Comparison of ENCODE assay signal across 22 mouse cellular contexts in the genomic region with DNA sequence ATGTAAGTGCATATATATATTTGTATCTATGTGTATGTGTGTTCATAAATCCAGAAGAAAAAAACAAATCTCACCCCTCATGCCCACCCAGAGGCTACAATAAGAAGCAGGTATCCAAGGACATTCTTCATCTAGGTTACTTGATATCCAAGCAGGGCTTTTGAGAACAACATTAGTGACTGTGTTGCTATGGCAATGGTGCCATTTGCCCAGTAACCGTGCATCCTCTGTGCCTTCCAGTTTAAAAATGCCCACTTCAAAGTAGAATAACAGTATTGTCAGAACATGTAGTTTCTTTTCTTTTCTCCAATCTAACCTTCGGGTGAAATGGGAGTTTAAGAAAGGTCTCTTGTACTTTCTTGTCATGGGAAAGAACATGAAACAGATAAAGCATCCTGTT.
DNase-seq lines count a peak whose midpoint lies in the region; ATAC-seq lines count a peak whose summit lies in the region.
"Had no signal": no experiment of that assay in that cellular context is flagged by ENCODE, and none has a peak within 500 bp of the region (broad histone marks: within the 10 kb centered on the region; RNA-seq: fewer than 3 reads in every experiment).

No protein-coding gene starts in this region.

- H3K27ac ChIP-seq in midbrain, embryonic 15.5 days = no peak overlapping the region
- no peak overlapping the region for H3K27ac ChIP-seq in midbrain, embryonic 10.5 days (replicated peaks)
- H3K27ac ChIP-seq: embryonic facial prominence, embryonic 12.5 days; forebrain, embryonic 13.5 days; heart, adult 2 months; heart, embryonic 15.5 days; hindbrain, embryonic 14.5 days had no signal

- no peak overlapping the region for H3K4me3 ChIP-seq in midbrain, embryonic 15.5 days
- H3K4me3 ChIP-seq in midbrain, embryonic 10.5 days = no peak overlapping the region
- H3K4me3 ChIP-seq: embryonic facial prominence, embryonic 12.5 days; forebrain, embryonic 13.5 days; heart, adult 2 months; heart, embryonic 15.5 days had no signal

- H3K4me1 ChIP-seq in midbrain, embryonic 15.5 days = no peaks in the 10 kb centered on the region
- H3K4me1 ChIP-seq in midbrain, embryonic 10.5 days = peaks cover 10% of the 10 kb centered on the region; the same call in 1 of the 2 replicates
- H3K4me1 ChIP-seq: embryonic facial prominence, embryonic 12.5 days; heart, embryonic 15.5 days had no signal

- no peak overlapping the region for H3K9ac ChIP-seq in midbrain, embryonic 15.5 days
- H3K9ac ChIP-seq: embryonic facial prominence, embryonic 12.5 days; forebrain, embryonic 13.5 days; heart, embryonic 15.5 days; hindbrain, embryonic 14.5 days had no signal

- no peaks in the 10 kb centered on the region for H3K36me3 ChIP-seq in midbrain, embryonic 15.5 days (replicated peaks)
- H3K36me3 ChIP-seq in midbrain, embryonic 10.5 days = no peaks in the 10 kb centered on the region
- H3K36me3 ChIP-seq: embryonic facial prominence, embryonic 12.5 days; heart, embryonic 15.5 days had no signal

- 37% methylated on average over 2 of the region's 2 CpGs for WGBS in midbrain, embryonic 15.5 days
- 73% methylated on average over 2 of the region's 2 CpGs for WGBS in midbrain, embryonic 10.5 days

- H3K27me3 ChIP-seq in midbrain, embryonic 15.5 days (replicated peaks) = no peaks in the 10 kb centered on the region
- H3K27me3 ChIP-seq in midbrain, embryonic 10.5 days (ENCODE audit: low read depth, poor library complexity, severe bottlenecking) = peaks cover 3% of the 10 kb centered on the region; the same call in 1 of the 2 replicates
- H3K27me3 ChIP-seq: CH12.LX; embryonic facial prominence, embryonic 12.5 days; forebrain, embryonic 13.5 days; heart, embryonic 15.5 days; Patski had no signal

- H3K4me2 ChIP-seq in midbrain, embryonic 15.5 days = no peak overlapping the region
- H3K4me2 ChIP-seq: embryonic facial prominence, embryonic 12.5 days; forebrain, embryonic 13.5 days; heart, embryonic 11.5 days; heart, embryonic 15.5 days; hindbrain, embryonic 14.5 days had no signal

- no peak for DNase-seq in frontal cortex, adult 2 months (ENCODE audit: extremely low spot score in 1 of 2, low spot score in 1 of 2)
- DNase-seq in midbrain, embryonic 10.5 days (ENCODE audit: low spot score) = no peak
- DNase-seq in brain, adult 2 months (ENCODE audit: low read depth, low spot score) = peak; percentile 42
- peak; percentile 18 for DNase-seq in telencephalon, adult 2 months (ENCODE audit: low read depth, low spot score)
- DNase-seq: adrenal gland, adult 2 months; adrenal gland, postnatal 25 days; cerebellum, adult 11 months; cerebellum, adult 8-10 months; cerebellum, postnatal 14 days; embryo, embryonic 11 days; gastrocnemius, postnatal 14 days; heart, adult 2 months; heart, postnatal 14 days had no signal

- no peaks in the 10 kb centered on the region for H3K9me3 ChIP-seq in midbrain, embryonic 15.5 days
- H3K9me3 ChIP-seq in midbrain, embryonic 10.5 days (replicated peaks) = no peaks in the 10 kb centered on the region
- H3K9me3 ChIP-seq: embryonic facial prominence, embryonic 12.5 days; forebrain, embryonic 13.5 days; heart, embryonic 15.5 days had no signal

- ATAC-seq in frontal cortex, adult (ENCODE audit: low TSS enrichment) = peak; percentile 43; the same call in 1 of the 2 replicates
- ATAC-seq in midbrain, embryonic 15.5 days (replicated peaks) = 0 out of 2 replicates have a peak, but pooled peaks have one; percentile 62
- ATAC-seq: forebrain, embryonic 13.5 days; Patski had no signal

Comparison
In these comparisons a context has a peak if more than half of its experiments do, and no peak if none do; other contexts are left out.
1. DNase-seq: peak in brain, adult 2 months (single experiment) and telencephalon, adult 2 months (single experiment); none in frontal cortex, adult 2 months (0 of 2) and midbrain, embryonic 10.5 days (single experiment).